Mouse (Mus musculus) C2C12 (cell line): ENCODE data around the gene Mettl21a.

Experiments used
- CEBPB ChIP-seq: IDR thresholded peaks from one replicate; pipeline ENCODE4 v1.6.1; 2011; ENCODE audit warnings: low read depth, mild to moderate bottlenecking, control low read depth, moderate library complexity
- CTCF ChIP-seq: IDR thresholded peaks from one replicate; pipeline ENCODE4 v1.5.1; 2011; ENCODE audit not compliant: control insufficient read depth, insufficient read depth, insufficient read length
- MAX ChIP-seq: IDR thresholded peaks from one replicate; pipeline ENCODE4 v1.6.1; 2011; ENCODE audit warnings: mild to moderate bottlenecking, control low read depth
- MYOD1 ChIP-seq: IDR thresholded peaks from one replicate; pipeline ENCODE4 v1.6.1; 2011; ENCODE audit warnings: low read depth; ENCODE audit not compliant: control insufficient read depth, insufficient read length
- MYOG ChIP-seq: IDR thresholded peaks from one replicate; pipeline ENCODE4 v1.6.1; 2011; ENCODE audit not compliant: control insufficient read depth, insufficient read length; ENCODE audit errors: extremely low read depth

DNA sequence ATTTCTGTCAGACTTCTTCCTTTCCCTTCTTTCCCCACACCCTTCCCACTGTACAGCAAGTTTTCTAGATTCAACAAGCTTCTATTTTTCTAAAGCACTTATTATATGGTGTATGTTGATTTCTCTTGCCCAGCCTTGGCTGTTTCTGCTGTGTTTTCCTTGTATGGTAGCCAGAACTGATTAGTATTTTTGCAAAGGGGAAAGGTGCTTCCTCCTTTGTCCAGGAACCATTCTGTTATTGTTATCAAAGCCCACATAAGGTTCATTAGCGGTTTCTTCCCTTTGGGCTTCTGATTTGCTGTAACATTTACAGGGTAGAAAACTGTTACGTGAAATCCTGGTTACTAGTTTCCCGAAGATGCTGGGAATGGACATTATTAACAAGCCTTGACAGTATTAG, 56.9 kb downstream of the Mettl21a start:
- TF ChIP-seq CEBPB (no peak), CTCF (no peak), MAX (no peak), MYOG (no peak), MYOD1 (no peak)
